Mouse (Mus musculus): ENCODE data around the gene Lrmda.

The Lrmda gene

GRCm38 (mm10) chr14:22509747-22510530 is 490.4 kb downstream of the Lrmda start:
- DNase-seq (ENCODE audit: extremely low spot score), result no peak

- DNase-seq (ENCODE audit: extremely low spot score), result peak; percentile 19
Observed at GRCm38 (mm10) chr14:22510531-22510785, 490.9 kb downstream of the Lrmda start.

- DNase-seq (ENCODE audit: extremely low spot score), result no peak
Observed at GRCm38 (mm10) chr14:22514362-22515084, 495.0 kb downstream of the Lrmda start.

GRCm38 (mm10) chr14:22530706-22531105 is 511.2 kb downstream of the Lrmda start:
- no peak for DNase-seq (ENCODE audit: extremely low spot score)

GRCm38 (mm10) chr14:22533501-22533900 is 514.0 kb downstream of the Lrmda start:
- DNase-seq (ENCODE audit: extremely low spot score), result no peak

GRCm38 (mm10) chr14:22545887-22546675 is 526.6 kb downstream of the Lrmda start:
- no peak for DNase-seq (ENCODE audit: extremely low spot score)

GRCm38 (mm10) chr14:22546676-22546984 is 527.1 kb downstream of the Lrmda start:
- DNase-seq (ENCODE audit: extremely low spot score), result no peak

GRCm38 (mm10) chr14:22548286-22548685 is 528.8 kb downstream of the Lrmda start:
- DNase-seq (ENCODE audit: extremely low spot score), result no peak

- DNase-seq (ENCODE audit: extremely low spot score), result no peak
Observed at GRCm38 (mm10) chr14:22549166-22549565, 529.7 kb downstream of the Lrmda start.

- DNase-seq (ENCODE audit: extremely low spot score), result no peak
Observed at GRCm38 (mm10) chr14:22552358-22552757, 532.8 kb downstream of the Lrmda start.

- no peak for DNase-seq (ENCODE audit: extremely low spot score)
Observed at GRCm38 (mm10) chr14:22552841-22553240, 533.3 kb downstream of the Lrmda start.

- DNase-seq (ENCODE audit: extremely low spot score), result no peak
Observed at GRCm38 (mm10) chr14:22553717-22554116, 534.2 kb downstream of the Lrmda start.

- DNase-seq (ENCODE audit: extremely low spot score), result no peak
Observed at GRCm38 (mm10) chr14:22572486-22572885, 553.0 kb downstream of the Lrmda start.

- DNase-seq (ENCODE audit: extremely low spot score), result no peak
Observed at GRCm38 (mm10) chr14:22573585-22573984, 554.1 kb downstream of the Lrmda start.

GRCm38 (mm10) chr14:22574006-22574405 is 554.5 kb downstream of the Lrmda start:
- DNase-seq (ENCODE audit: extremely low spot score), result no peak

GRCm38 (mm10) chr14:22576441-22576840 is 556.9 kb downstream of the Lrmda start:
- DNase-seq (ENCODE audit: extremely low spot score), result no peak

GRCm38 (mm10) chr14:22577411-22578037 is 558.0 kb downstream of the Lrmda start:
- DNase-seq (ENCODE audit: extremely low spot score), result peak; percentile 80

- peak; percentile 89 for DNase-seq (ENCODE audit: extremely low spot score)
Observed at GRCm38 (mm10) chr14:22578224-22578623, 558.7 kb downstream of the Lrmda start.

GRCm38 (mm10) chr14:22578986-22579385 is 559.5 kb downstream of the Lrmda start:
- DNase-seq (ENCODE audit: extremely low spot score), result no peak

GRCm38 (mm10) chr14:22582065-22582464 is 562.6 kb downstream of the Lrmda start:
- DNase-seq (ENCODE audit: extremely low spot score), result no peak

- no peak for DNase-seq (ENCODE audit: extremely low spot score)
Observed at GRCm38 (mm10) chr14:22586281-22586680, 566.8 kb downstream of the Lrmda start.

GRCm38 (mm10) chr14:22586796-22587195 is 567.3 kb downstream of the Lrmda start:
- no peak for DNase-seq (ENCODE audit: extremely low spot score)
